Mouse (Mus musculus) liver, embryonic 14.5 days (tissue): Measurements from ENCODE around the gene Fads3. TPM values are rescaled to one million over a fixed set of nuclear protein-coding genes. Genes with fewer than 3 reads are reported as not detected.

Experiments
- ATAC-seq: fragments of 200-750 bp; cut with Nextera tagmentation; 2 replicates; pipeline ENCODE4 v1.8.0; 2017; ENCODE audit warnings: moderate number of reproducible peaks, mild to moderate bottlenecking, moderate library complexity; ENCODE audit not compliant: insufficient read depth
- DNase-seq, 3 experiments: peaks; one replicate each; pipeline ENCODE4 v3.0.0-alpha.2; 2012 to 2013; ENCODE audit warnings: low read depth in 3 of 3, low spot score in 3 of 3
- H3K27ac ChIP-seq: fragments of 300-500 bp; sonication (generic); 2 replicates; pipeline ENCODE4 v1.5.1; 2014; ENCODE audit warnings: moderate library complexity, mild to moderate bottlenecking, control low read depth, inconsistent platforms
- H3K27me3 ChIP-seq: fragments of 300-500 bp; sonication (generic); 2 replicates; pipeline ENCODE4 v1.6.1; 2014; ENCODE audit warnings: mild to moderate bottlenecking, low read length, moderate library complexity; ENCODE audit not compliant: control insufficient read depth, insufficient read depth
- H3K36me3 ChIP-seq: fragments of 300-500 bp; sonication (generic); replicated peaks from 2 replicates; pipeline ENCODE4 v1.6.1; 2014; ENCODE audit warnings: low read depth; ENCODE audit not compliant: control insufficient read depth, insufficient read depth
- H3K4me1 ChIP-seq, 2 experiments: fragments of 200-500 bp in 1 of 2; fragments of 300-500 bp in 1 of 2; sonication (generic) in 1 of 2; replicated peaks; 2 replicates each; pipeline ENCODE4 v1.6.1; 2012 to 2014; ENCODE audit warnings: antibody characterized with exemption in 1 of 2, inconsistent platforms in 1 of 2, low read length in 1 of 2; ENCODE audit not compliant: control insufficient read depth in 2 of 2, insufficient read depth in 2 of 2
- H3K4me2 ChIP-seq: fragments of 300-500 bp; sonication (generic); 2 replicates; pipeline ENCODE4 v1.6.1; 2014; ENCODE audit warnings: low read depth, mild to moderate bottlenecking, control low read depth, moderate library complexity
- H3K4me3 ChIP-seq, 2 experiments: fragments of 200-500 bp in 1 of 2; fragments of 300-500 bp in 1 of 2; sonication (generic) in 1 of 2; 2 replicates each; pipeline ENCODE4 v1.5.1; 2012 to 2014; ENCODE audit warnings: low read depth in 2 of 2, low read length in 2 of 2, mild to moderate bottlenecking in 2 of 2, control low read depth in 1 of 2, inconsistent platforms in 1 of 2, moderate library complexity in 1 of 2; ENCODE audit not compliant: insufficient read depth in 1 of 2
- H3K9ac ChIP-seq: fragments of 300-500 bp; sonication (generic); replicated peaks from 2 replicates; pipeline ENCODE4 v1.6.1; 2014; ENCODE audit warnings: mild to moderate bottlenecking, control low read depth, moderate library complexity
- H3K9me3 ChIP-seq: fragments of 300-500 bp; sonication (generic); 2 replicates; pipeline ENCODE4 v1.6.1; 2016; ENCODE audit warnings: low read length, mixed read lengths; ENCODE audit not compliant: control insufficient read depth
- CTCF ChIP-seq: IDR thresholded peaks from 2 replicates; pipeline ENCODE4 v1.5.1; 2016; ENCODE audit warnings: antibody characterized with exemption, low read depth, control low read depth
- EP300 ChIP-seq: IDR thresholded peaks from 2 replicates; pipeline ENCODE4 v1.6.1; 2016; ENCODE audit warnings: antibody characterized with exemption, low read depth
- WGBS: fragments of 180-500 bp; shearing (Covaris S2); extraction: QIAGEN DNeasy Blood & Tissue Kit; methylation state at CpG from one replicate; pipeline ENCODE4 v1.1.7; 2014; ENCODE audit not compliant: insufficient replicate concordance; 5-methylcytosine and 5-hydroxymethylcytosine counted together
- polyA plus RNA-seq, 2 experiments: library from polyadenylated mRNA; depleted of rRNA in 1 of 2; stranded (reverse) in 1 of 2; unstranded in 1 of 2; fragments of >200 nt; fragmentation: Nextera tagmentation in 1 of 2; extraction: Ambion mirVana in 1 of 2; gene quantifications; 2 replicates each; pipeline versions ENCODE4 v1.2.1 to v1.2.3; 2012 to 2014

The Fads3 gene
- polyA plus RNA-seq, 2 experiments: 4.4 to 8.2 TPM

DNA sequence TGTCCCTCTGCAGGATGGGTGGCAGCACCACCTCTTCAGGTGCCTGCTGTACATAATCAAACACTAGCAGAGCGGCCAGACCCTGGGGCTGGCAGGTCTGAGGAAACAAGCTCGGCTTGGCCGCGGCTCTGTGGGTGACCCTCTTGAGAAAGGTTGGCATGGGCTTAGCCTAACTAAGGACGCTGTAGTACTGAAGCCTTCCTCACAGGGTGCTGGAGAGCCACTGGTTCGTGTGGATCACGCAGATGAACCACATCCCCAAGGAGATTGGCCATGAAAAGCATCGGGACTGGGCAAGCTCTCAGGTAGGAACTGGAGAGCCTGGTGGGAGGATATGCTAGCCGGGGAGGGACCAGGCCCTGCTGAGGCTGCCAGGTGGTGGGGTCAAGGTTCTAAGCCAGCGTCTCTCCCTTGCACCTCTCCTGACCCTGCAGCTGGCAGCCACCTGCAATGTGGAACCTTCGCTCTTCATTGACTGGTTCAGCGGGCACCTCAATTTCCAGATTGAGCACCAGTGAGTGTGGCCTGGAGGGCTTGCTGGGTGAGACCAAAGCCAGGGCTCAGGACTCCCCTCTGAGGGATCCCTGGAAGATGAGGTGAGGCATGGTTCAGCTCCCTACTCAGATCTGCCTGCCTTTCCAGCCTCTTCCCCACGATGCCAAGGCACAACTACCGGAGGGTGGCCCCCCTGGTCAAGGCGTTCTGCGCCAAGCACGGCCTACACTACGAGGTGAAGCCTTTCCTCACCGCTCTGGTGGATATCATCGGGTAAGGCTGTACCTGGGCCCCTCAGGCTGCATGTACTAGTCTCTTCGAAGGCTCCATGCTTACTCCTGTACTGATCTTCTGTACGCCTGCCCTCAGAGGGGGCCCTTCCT lies 14.7 kb downstream of the Fads3 start:
- 78% methylated on average over 22 of the region's 22 CpGs for WGBS
- Histone ChIP-seq H3K27me3 (no peaks in the 10 kb centered on the region), H3K4me1 (peaks cover 10 to 14% of the 10 kb centered on the region in 2 experiments), H3K9me3 (no peaks in the 10 kb centered on the region), H3K36me3 (no peaks in the 10 kb centered on the region), H3K4me2 (no peak overlapping the region), H3K27ac (no peak overlapping the region), H3K9ac (no peak overlapping the region), H3K4me3 (no peak overlapping the region)
- TF ChIP-seq EP300: no peak
- no peak for TF ChIP-seq CTCF
- DNase-seq (no peak), ATAC-seq (no peak)

DNA sequence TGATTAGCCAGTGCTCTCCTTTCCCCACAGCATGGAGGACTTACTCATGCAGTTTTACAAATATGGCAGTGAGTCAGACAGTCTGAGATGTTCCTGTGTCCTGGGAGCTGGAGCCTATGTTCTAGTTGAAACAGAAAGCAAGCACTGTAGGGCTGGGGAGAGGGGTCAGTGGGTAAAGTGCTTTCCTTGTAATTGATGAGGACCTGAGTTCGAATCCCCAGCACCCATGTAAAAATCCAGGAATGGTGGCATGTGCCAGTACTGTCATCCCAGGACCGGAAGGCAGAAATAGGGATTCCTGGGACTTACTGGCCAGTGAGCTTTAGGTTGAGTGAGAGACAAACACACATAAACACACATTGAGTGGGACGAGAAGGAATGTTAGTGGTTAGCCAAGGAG lies 15.3 kb downstream of the Fads3 start:
- TF ChIP-seq EP300: no peak
- TF ChIP-seq CTCF: no peak
- ATAC-seq: no peak
- Histone ChIP-seq H3K36me3 (no peaks in the 10 kb centered on the region), H3K27me3 (no peaks in the 10 kb centered on the region), H3K4me2 (no peak overlapping the region), H3K4me3 (no peak overlapping the region), H3K9me3 (no peaks in the 10 kb centered on the region), H3K4me1 (peaks cover 11 to 20% of the 10 kb centered on the region in 2 experiments), H3K27ac (no peak overlapping the region), H3K9ac (no peak overlapping the region)
- no peak for DNase-seq
- 62% methylated on average over 3 of the region's 3 CpGs for WGBS

DNA sequence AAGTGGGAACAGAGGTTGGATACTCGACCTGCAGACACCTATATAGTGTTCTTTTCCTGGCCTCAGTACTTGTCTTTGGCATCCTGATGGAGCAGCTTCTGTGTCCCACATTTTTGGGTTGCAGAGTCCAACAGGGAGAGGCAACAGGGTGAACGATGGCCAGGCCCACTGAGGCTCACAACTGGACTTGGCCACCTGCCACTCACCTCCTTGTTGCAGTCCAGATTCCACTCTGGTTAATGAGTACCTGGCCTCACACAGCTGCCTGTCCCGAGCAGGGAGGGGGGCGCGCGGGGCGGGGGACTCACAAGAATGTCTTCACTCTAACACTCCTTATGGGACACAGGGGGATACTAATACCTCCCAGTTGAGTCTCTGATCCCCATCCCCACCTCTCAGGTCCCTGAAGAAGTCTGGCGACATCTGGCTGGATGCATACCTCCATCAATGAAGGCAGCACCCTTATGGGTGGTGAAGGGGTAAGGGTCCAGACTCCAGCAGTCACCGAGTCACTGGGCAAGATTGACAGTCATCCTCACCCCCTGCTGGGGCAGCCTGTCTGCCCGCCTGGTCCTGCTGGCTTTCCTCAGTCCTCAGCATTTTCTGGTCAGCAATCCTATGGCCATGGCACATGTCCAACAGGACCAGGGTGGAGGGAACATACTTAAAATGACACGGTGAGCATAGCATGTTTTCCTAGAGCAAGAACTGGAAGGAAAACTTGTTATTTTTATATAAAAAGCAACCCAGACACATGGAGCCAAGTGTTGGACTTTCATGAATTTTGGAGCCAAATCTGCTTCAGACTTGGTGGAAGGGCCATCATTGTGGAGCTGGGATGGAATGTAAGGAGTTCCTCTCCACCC lies 16.4 kb downstream of the Fads3 start:
- peak overlapping the region; percentile 3; the same call in 1 of the 2 replicates for H3K4me2 ChIP-seq
- ATAC-seq (peak; percentile 27), DNase-seq (peak in 2 of 3 experiments; percentile 27 to 30)
- no peaks in the 10 kb centered on the region for H3K27me3 ChIP-seq
- no peaks in the 10 kb centered on the region; the same call in 1 of the 2 replicates for H3K36me3 ChIP-seq
- H3K27ac ChIP-seq: no peak overlapping the region
- TF ChIP-seq CTCF (no peak), EP300 (no peak)
- no peaks in the 10 kb centered on the region for H3K9me3 ChIP-seq
- H3K4me3 ChIP-seq: no peak overlapping the region
- WGBS: 55% methylated on average over 11 of the region's 11 CpGs
- no peak overlapping the region for H3K9ac ChIP-seq
- H3K4me1 ChIP-seq: peaks cover 11 to 20% of the 10 kb centered on the region in 2 experiments

DNA sequence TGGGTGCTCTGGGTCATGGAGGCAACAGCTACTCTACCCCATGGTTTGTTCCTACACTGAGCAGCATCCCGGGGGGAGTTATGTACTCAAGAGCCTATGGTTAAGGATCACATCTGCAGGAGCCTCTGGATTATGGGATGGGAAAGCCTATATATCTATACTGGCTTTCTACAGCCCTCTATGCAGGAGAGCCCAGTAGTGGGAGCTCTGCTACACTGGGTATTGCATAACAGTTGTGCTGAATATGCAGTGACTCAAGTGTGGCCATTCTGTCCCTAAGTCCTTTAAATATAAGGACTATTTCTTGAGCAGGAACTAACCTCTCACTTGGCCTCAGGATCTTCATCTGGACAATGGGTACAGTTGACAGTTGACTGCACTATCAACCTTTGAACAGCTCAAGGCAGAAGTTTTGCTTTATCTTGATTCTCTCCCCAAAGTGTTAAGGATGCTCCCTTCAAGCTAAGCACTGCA lies 17.0 kb downstream of the Fads3 start:
- H3K4me2 ChIP-seq: no peak overlapping the region

More for the DNA sequence above, 17.0 kb downstream of the Fads3 start:
- ATAC-seq (no peak), DNase-seq (no peak)
- no peak overlapping the region for H3K27ac ChIP-seq
- peaks cover 11 to 20% of the 10 kb centered on the region in 2 experiments for H3K4me1 ChIP-seq
- H3K4me3 ChIP-seq: no peak overlapping the region
- H3K9ac ChIP-seq: no peak overlapping the region
- H3K9me3 ChIP-seq: no peaks in the 10 kb centered on the region
- TF ChIP-seq EP300 (no peak), CTCF (no peak)
- no peaks in the 10 kb centered on the region; the same call in 1 of the 2 replicates for H3K36me3 ChIP-seq
- 56% methylated on average over 1 of the region's 1 CpGs for WGBS
- no peaks in the 10 kb centered on the region for H3K27me3 ChIP-seq
